Mouse (Mus musculus) layer of hippocampus, postnatal 10 days (tissue): ENCODE data around the gene Auts2. TPM values are rescaled to one million over a fixed set of nuclear protein-coding genes. Genes with fewer than 3 reads are reported as not detected.

Experiments used
- DNase-seq, 2 experiments: peaks; one replicate each; pipeline ENCODE4 v3.0.0; 2021; ENCODE audit warnings: low spot score in 2 of 2
- total RNA-seq, 2 experiments: library from RNA; stranded (reverse); gene quantifications; 2 replicates each; pipeline ENCODE4 v1.2.3; 2021

The Auts2 gene
- total RNA-seq, 2 experiments from 2014 or later: 137 to 150 TPM

GRCm38 (mm10) chr5:131496517-131497216, 1046.5 kb downstream of the Auts2 start:
- no peak for DNase-seq

GRCm38 (mm10) chr5:131494564-131494963, 1048.6 kb downstream of the Auts2 start:
- no peak for DNase-seq

GRCm38 (mm10) chr5:131492535-131492934, 1050.6 kb downstream of the Auts2 start:
- DNase-seq: no peak

- DNase-seq: no peak
These were observed 1051.3 kb downstream of the Auts2 start for GRCm38 (mm10) chr5:131491843-131492242.

GRCm38 (mm10) chr5:131490811-131491210, 1052.3 kb downstream of the Auts2 start:
- DNase-seq: no peak

GRCm38 (mm10) chr5:131489846-131490245, 1053.3 kb downstream of the Auts2 start:
- no peak for DNase-seq

GRCm38 (mm10) chr5:131486527-131486926, 1056.6 kb downstream of the Auts2 start:
- no peak for DNase-seq

- DNase-seq: no peak
These were observed 1067.9 kb downstream of the Auts2 start for GRCm38 (mm10) chr5:131475278-131475677.

GRCm38 (mm10) chr5:131468609-131469008, 1074.5 kb downstream of the Auts2 start:
- DNase-seq: no peak

GRCm38 (mm10) chr5:131466131-131466530, 1077.0 kb downstream of the Auts2 start:
- DNase-seq: no peak

- DNase-seq: no peak
These were observed 1079.7 kb downstream of the Auts2 start for GRCm38 (mm10) chr5:131463402-131463801.

- DNase-seq: no peak
These were observed 1083.2 kb downstream of the Auts2 start for GRCm38 (mm10) chr5:131459951-131460350.

- DNase-seq: no peak
These were observed 1083.6 kb downstream of the Auts2 start for GRCm38 (mm10) chr5:131459549-131459948.

GRCm38 (mm10) chr5:131458700-131459099, 1084.4 kb downstream of the Auts2 start:
- no peak for DNase-seq

GRCm38 (mm10) chr5:131457999-131458398, 1085.1 kb downstream of the Auts2 start:
- DNase-seq: peak; percentile 62 to 67

- DNase-seq: no peak
These were observed 1093.8 kb downstream of the Auts2 start for GRCm38 (mm10) chr5:131449181-131449868.

GRCm38 (mm10) chr5:131435239-131435876, 1107.8 kb downstream of the Auts2 start:
- no peak for DNase-seq

GRCm38 (mm10) chr5:131433291-131433690, 1109.9 kb downstream of the Auts2 start:
- no peak for DNase-seq

- DNase-seq: no peak
These were observed 1111.2 kb downstream of the Auts2 start for GRCm38 (mm10) chr5:131431896-131432295.

GRCm38 (mm10) chr5:131430109-131430508, 1113.0 kb downstream of the Auts2 start:
- peak; percentile 71 to 76 for DNase-seq

- no peak for DNase-seq
These were observed 1113.6 kb downstream of the Auts2 start for GRCm38 (mm10) chr5:131429563-131429962.

GRCm38 (mm10) chr5:131427734-131428413, 1115.3 kb downstream of the Auts2 start:
- peak; percentile 88 to 89 for DNase-seq
